Mouse (Mus musculus): ENCODE measurements around the gene Amotl2.

DNA sequence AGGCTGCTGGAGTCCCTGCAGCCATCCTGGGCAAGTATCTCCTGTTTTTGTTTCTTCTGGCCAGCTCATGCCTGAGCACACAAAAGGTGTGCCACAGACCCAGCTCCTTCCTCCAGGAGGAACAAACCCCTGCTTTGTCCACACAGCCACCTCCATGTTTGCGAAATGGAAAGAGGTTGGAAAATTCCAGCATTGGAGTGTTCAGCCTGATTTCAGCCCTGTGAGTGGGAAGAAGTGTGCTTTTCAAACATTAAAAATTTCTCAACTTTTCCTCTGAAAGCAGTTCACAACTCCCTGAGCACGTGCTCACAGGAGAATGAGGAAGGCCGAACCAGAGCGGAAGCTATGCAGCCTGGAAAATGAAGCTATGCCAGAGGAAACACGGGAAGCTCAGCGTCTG, 15.4 kb upstream of the Amotl2 start:
- no peak for TF ChIP-seq CTCF (IDR thresholded peaks at IDR 0.05; ENCODE audit: control insufficient read depth, insufficient read depth, low read length)
- no peak for TF ChIP-seq POLR2A (IDR thresholded peaks at IDR 0.05; ENCODE audit: borderline replicate concordance, control insufficient read depth, low read depth, low read length)

Measured in bone marrow, adult 2 months (tissue).